Mouse (Mus musculus) liver, postnatal 0 days (tissue): ENCODE results near the gene Odf2.

Experiments
- CTCF ChIP-seq: sonication (generic); IDR thresholded peaks from 2 replicates; pipeline ENCODE4 v1.5.1; 2016; ENCODE audit warnings: antibody characterized with exemption, low read depth
- EP300 ChIP-seq: IDR thresholded peaks from 2 replicates; pipeline ENCODE4 v1.6.1; 2016; ENCODE audit warnings: antibody characterized with exemption, low read depth, mild to moderate bottlenecking

- TF ChIP-seq EP300 (no peak), CTCF (peak; percentile 78)
Measured at GRCm38 (mm10) chr2:29977307-29977706, 88.3 kb downstream of the Odf2 start.
